Mouse (Mus musculus) layer of hippocampus, postnatal 36 days (tissue): ENCODE results near the gene Ces1c. TPM values are rescaled to one million over a fixed set of nuclear protein-coding genes. Genes with fewer than 3 reads are reported as not detected.

Experiments used
- total RNA-seq, 2 experiments: library from RNA; stranded (reverse); gene quantifications; 2 replicates each; pipeline ENCODE4 v1.2.3; 2021

Ces1c gene
- total RNA-seq, 2 experiments from 2014 or later: not detected

Other genes starting within 250 kb of the Ces1c start
- gene Capns2, start 229.9 kb downstream of the Ces1c start, total RNA-seq: 1 to 10 TPM; 1.2 to 2.3 TPM
- gene Slc6a2, start 171.2 kb downstream of the Ces1c start, total RNA-seq: under 1 TPM in 1 of 2 experiments, not detected in 1; 0.18 TPM
- gene Ces1a, start 83.1 kb downstream of the Ces1c start, total RNA-seq: not detected
- not detected for gene Ces1b, start 51.3 kb downstream of the Ces1c start, total RNA-seq
- under 1 TPM in 1 of 2 experiments, not detected in 1; 0.47 TPM for gene Ces1d, start 66.6 kb upstream of the Ces1c start, total RNA-seq
- gene Ces1e, start 98.3 kb upstream of the Ces1c start, total RNA-seq: not detected
- not detected for gene Ces1f, start 148.5 kb upstream of the Ces1c start, total RNA-seq
- not detected for gene Ces1g, start 206.0 kb upstream of the Ces1c start, total RNA-seq
- not detected for gene Ces1h, start 248.4 kb upstream of the Ces1c start, total RNA-seq